Mouse (Mus musculus) right cerebral cortex, postnatal 10 days (tissue): ENCODE results near the gene Glis1.

Experiments used
- DNase-seq, 2 experiments: peaks; one replicate each; pipeline ENCODE4 v3.0.0; 2021; ENCODE audit warnings: low spot score in 2 of 2

Gene Glis1

GRCm38 (mm10) chr4:107622296-107622695 lies 187.9 kb downstream of the Glis1 start:
- DNase-seq = no peak

- DNase-seq = no peak
These were observed 189.5 kb downstream of the Glis1 start for GRCm38 (mm10) chr4:107623916-107624315.

GRCm38 (mm10) chr4:107624951-107625350 lies 190.6 kb downstream of the Glis1 start:
- no peak for DNase-seq

- DNase-seq = no peak
These were observed 193.8 kb downstream of the Glis1 start for GRCm38 (mm10) chr4:107628226-107628625.

- DNase-seq = no peak
These were observed 194.6 kb downstream of the Glis1 start for GRCm38 (mm10) chr4:107628921-107629411.

GRCm38 (mm10) chr4:107634631-107635030 lies 200.2 kb downstream of the Glis1 start:
- DNase-seq = no peak

GRCm38 (mm10) chr4:107636099-107636498 lies 201.7 kb downstream of the Glis1 start:
- DNase-seq = no peak

- DNase-seq = no peak
These were observed 203.3 kb downstream of the Glis1 start for GRCm38 (mm10) chr4:107637670-107638069.

GRCm38 (mm10) chr4:107638303-107638702 lies 203.9 kb downstream of the Glis1 start:
- DNase-seq = no peak

GRCm38 (mm10) chr4:107641624-107642023 lies 207.2 kb downstream of the Glis1 start:
- DNase-seq = no peak

- DNase-seq = no peak
These were observed 214.6 kb downstream of the Glis1 start for GRCm38 (mm10) chr4:107648959-107649485.

- no peak for DNase-seq
These were observed 216.7 kb downstream of the Glis1 start for GRCm38 (mm10) chr4:107651021-107651496.

- DNase-seq = peak; percentile 84 to 91
These were observed 218.3 kb downstream of the Glis1 start for GRCm38 (mm10) chr4:107652598-107653279.

GRCm38 (mm10) chr4:107653280-107653643 lies 218.9 kb downstream of the Glis1 start:
- DNase-seq = no peak

GRCm38 (mm10) chr4:107660649-107661048 lies 226.3 kb downstream of the Glis1 start:
- DNase-seq = no peak

GRCm38 (mm10) chr4:107668514-107668913 lies 234.1 kb downstream of the Glis1 start:
- DNase-seq = no peak

GRCm38 (mm10) chr4:107670731-107671130 lies 236.3 kb downstream of the Glis1 start:
- no peak for DNase-seq

GRCm38 (mm10) chr4:107673638-107674321 lies 239.4 kb downstream of the Glis1 start:
- peak; percentile 92 to 93 for DNase-seq

- DNase-seq = no peak
These were observed 239.9 kb downstream of the Glis1 start for GRCm38 (mm10) chr4:107674322-107674644.

- DNase-seq = peak; percentile 43 to 59
These were observed 241.3 kb downstream of the Glis1 start for GRCm38 (mm10) chr4:107675645-107676044.

- no peak for DNase-seq
These were observed 246.1 kb downstream of the Glis1 start for GRCm38 (mm10) chr4:107680311-107681098.
